Mouse (Mus musculus) gastrocnemius, adult 8-10 months (tissue): Measurements from ENCODE around the gene Get4. TPM values are rescaled to one million over a fixed set of nuclear protein-coding genes. Genes with fewer than 3 reads are reported as not detected.

ENCODE experiments used
- DNase-seq, 2 experiments: peaks; one replicate each; pipeline ENCODE4 v3.0.0; 2022; ENCODE audit warnings: low spot score in 2 of 2
- total RNA-seq, 4 experiments: library from RNA; stranded (reverse); gene quantifications; 2 replicates each; pipeline ENCODE4 v1.2.4; 2022

Get4 gene
- total RNA-seq, 4 experiments from 2014 or later, result 32.8 to 36.4 (median 34.1) TPM

DNA sequence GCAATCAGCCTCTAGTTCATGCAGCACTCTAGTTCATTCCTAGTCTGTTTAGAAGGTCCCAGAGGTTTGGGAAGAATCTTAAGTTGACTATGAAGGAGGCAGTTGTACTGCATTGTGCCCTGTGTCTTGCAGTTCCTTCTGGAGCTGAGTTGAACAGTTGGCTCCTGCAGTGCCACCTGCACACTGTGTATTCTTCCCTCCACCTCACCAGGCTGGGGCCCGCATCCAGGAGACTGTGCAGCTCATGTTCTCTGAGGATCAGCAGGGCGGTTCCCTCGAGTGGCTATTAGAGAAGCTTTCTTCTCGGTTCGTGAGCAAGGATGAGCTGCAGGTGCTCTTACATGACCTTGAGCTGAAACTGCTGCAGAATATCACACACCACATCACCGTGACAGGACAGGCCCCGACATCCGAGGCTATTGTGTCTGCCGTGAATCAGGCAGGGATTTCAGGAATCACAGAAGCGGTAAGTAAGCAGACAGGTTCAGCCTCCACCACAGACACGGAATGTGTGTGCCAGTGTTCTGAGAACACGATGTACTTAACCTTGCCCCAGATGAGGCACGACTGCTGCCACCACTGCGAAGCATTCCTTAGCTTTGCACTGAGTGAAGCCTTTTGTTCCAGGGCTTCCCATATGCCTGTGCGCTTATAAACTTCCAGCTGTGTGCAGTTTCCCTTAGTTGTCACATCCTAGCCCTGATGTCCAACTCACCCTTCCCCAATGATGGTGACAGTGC, 10.9 kb upstream of the Get4 start:
- no peak for DNase-seq

DNA sequence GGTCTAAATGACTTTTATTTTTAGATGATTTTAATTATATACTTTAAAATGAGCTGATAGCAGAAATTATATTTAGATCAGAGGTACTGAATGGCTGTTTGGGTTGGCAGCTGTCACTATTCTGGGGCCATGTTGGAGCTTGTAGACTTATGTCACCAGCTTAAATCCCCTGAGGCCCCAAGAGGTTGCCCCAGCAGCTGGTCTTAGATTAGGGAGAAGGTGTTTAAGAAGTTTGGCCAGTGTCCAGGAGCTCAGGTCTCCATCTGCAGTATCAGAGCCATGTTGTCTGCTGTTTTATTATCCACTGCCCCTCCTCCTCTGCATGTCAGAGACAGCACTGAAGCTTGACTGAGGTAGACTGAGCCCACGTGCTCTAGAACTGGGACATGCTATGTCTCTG, 8.7 kb upstream of the Get4 start:
- no peak for DNase-seq

DNA sequence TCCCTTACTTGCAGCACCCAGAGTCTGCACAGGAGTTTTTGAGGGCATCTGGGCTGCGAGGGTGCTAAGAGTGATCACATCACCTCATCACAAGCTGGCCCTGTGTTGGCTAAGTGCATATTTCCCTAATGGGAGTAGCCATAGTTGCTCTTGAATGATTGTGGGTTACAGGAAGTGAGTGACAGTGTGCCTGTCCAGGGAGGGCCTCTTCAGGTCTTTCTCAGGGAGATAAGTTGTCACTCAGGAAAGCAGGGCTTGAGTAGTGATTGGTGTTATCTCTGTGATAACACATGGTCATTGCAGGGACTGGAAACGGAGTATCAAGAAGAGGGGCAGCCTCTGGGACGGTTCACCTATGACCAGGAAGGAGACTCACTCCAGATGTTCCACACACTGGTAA, 4.4 kb upstream of the Get4 start:
- no peak for DNase-seq

DNA sequence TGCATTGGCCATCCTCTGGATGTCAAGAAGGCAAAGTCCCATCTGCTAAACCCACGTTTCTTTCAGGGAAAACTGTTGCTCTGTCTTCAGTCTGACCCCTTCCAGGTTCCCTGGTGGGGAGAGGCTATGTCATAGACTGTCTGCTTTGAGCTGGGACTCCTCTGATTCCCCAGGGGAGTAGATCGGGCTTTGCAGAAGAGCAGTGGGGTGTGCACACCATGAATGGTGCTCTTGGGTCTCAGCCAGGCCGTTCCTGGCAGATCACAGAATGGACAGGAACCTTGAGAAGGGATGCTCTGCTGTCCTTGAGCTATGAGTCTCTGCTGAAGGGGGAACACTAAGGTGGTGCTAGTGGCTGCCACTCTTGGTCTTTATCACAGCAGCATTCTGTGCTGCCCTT, 3.3 kb upstream of the Get4 start:
- no peak for DNase-seq

DNA sequence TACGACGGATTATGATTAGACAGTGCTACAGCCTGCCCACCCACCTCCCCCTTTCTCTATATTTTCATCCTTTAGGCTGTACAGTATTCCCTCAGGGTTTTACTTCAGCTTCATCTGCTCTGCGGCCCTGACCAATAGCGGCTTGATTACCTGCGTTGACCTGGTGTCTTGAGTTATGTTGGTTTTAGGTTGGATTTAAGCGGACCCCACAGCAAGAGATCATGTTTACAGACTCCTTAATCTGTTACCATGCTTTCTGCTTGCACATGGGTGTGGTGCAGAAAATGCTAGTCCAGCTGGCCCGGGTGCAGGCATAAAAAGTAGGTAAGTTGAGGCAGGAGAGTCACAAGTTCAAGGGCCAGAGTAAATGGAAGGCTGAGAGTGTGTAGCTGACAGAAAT, 845 bp upstream of the Get4 start:
- no peak for DNase-seq

DNA sequence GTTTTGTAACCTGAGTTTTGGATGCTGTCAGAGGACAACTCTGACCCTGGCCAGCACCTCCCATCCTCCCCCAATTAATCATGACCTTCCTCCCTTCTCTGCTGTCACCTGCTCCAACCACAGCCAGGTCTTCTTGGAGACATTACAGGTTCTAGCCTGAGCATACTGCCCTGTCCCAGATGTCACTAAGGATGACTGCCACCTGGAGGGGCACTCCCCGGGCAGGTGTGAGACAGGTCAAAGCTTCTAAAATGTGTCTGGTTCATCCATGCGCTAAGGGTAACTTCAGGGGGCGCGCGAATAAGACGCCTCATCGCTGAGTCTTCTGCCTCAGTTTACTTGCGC, 416 bp upstream of the Get4 start:
- no peak for DNase-seq

DNA sequence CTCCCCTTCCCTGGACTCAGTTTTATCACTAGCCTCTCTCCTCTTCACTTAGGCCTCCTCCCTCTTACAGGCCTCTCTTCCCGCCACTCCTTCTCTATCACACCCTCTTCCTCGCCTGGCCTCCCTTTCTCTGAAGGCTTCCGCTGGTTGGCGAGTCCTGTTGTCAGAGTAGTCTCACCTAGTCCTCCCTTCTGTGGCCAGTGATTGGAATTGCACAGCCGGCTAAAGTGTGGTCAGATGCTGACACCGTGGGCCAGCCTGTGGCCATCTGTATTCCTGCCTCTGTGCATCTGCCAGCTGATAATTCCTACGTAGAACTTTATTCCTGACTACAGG, 754 bp downstream of the Get4 start:
- no peak for DNase-seq

DNA sequence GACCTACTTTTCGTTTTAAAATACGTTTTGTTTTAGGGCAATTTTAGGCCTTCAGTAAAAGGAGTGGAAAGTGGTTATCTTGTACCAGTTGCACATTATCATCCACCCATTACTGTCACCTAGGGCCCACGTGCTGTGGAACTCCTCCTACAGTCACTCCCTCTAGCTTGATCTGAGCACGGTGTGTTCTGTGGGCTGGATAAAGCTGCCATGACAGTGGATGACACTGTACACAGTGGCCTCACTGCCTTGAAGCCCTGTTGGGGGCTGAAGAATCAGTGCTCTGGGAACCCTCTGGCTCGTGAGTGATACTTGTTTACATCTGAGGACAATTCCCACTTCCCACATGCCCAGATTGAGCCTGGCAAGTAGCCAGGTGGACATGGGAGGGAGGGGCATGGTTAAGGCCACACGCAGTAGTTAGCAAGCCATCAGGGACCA, 1.2 kb downstream of the Get4 start:
- peak in 1 of 2 experiments; percentile 19 for DNase-seq

DNA sequence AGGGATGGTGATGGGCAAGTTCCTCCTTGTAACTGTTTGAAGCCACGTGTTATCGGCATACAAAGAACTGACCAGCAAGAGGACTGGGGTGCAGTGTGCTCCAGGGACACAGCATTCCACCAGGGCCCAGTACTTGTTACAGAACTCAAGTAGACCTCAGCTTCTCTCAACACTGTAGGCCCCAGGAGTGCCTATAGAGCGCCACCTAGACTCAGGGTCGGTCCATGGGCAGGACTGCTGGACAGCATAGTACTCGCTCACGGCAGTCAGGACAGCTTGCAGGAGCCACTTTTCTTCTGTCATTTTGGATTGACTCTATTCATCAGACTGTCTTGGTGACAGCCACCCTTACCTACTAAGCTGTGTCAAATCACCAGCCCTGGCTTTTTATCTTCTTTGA, 2.8 kb downstream of the Get4 start:
- DNase-seq, result no peak

DNA sequence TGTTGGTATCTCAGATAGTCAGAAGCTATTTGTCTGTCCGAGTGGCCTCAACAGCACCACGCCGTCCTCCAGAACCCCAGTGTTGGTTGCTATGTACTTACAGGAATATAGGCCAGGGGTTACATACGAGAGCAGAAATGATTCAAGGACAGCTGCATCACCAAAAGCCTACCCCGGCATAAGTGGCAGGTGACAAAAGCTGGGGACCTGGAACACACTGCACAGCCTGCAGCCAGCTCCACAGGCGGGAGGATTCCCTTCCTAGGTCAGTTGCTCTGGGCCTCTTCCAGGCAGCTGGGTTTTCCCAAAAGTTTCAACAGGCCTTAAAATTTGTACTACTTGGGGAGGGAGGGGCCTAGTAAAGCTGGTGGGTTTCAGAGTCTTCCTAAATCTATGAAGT, 3.7 kb downstream of the Get4 start:
- DNase-seq, result no peak

DNA sequence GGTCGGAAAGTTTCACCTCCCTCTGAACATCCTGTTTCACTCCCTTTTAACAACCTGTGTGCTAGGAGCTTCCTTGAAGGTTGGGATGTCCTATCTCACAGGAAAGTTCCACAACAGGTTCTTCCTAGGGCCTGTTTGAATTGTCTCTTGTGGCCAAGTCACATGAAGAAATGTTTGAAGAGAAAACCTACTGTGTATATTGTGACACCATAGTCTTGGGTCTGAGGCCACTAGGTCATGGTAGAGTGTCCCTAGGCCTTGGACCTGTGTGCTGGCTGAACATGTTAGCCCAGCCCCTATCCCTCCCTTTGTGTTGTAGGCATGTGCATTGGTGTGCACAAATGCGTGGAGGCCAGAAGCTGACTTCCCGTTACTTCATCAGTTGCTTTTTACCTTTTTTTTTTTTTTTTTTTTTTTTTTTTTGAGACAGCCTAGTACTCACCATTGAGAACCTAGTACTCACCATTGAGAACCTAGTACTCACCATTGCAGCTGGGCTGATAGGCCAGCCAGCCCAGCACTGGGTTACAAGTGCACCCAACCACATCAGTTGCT, 4.2 kb downstream of the Get4 start:
- DNase-seq, result no peak

DNA sequence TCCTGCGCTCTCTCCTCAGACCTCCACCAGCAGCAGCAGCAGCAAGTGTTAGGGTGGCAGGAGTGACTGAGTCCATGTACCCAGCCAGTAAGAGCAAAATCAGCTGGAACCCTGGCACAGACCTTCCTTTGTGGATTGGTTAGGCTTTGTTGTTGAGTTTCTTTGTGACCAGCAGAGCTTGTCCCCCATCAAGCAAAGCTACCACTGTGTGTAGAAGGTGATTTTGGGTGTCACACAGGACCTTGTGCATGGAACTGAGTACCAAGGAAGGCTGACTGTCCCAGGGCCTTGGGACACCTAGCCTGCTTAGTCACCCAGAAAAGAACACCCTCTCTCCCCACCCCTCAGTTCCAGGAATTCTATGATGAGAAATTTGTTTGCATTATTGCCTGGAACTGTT, 5.1 kb downstream of the Get4 start:
- no peak for DNase-seq

DNA sequence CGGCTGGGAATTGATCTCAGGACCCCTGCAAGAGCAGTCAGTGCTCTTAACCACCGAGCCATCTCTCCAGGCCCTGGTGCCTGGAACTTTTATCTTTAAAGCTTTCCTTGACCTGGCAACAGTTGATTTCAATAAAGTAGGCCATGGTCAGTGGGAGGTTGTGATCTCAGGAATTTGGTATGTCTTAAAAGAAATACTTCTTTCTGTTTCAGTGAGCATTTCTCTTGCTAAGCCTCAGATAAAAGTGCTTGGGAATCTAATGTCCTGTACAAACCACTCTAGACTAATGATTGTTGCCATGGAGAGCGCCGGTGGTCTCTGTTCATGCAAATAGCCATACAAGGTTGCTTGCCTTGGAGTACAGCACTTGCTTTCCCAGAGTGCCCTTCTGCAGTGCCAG, 5.7 kb downstream of the Get4 start:
- DNase-seq, result no peak

DNA sequence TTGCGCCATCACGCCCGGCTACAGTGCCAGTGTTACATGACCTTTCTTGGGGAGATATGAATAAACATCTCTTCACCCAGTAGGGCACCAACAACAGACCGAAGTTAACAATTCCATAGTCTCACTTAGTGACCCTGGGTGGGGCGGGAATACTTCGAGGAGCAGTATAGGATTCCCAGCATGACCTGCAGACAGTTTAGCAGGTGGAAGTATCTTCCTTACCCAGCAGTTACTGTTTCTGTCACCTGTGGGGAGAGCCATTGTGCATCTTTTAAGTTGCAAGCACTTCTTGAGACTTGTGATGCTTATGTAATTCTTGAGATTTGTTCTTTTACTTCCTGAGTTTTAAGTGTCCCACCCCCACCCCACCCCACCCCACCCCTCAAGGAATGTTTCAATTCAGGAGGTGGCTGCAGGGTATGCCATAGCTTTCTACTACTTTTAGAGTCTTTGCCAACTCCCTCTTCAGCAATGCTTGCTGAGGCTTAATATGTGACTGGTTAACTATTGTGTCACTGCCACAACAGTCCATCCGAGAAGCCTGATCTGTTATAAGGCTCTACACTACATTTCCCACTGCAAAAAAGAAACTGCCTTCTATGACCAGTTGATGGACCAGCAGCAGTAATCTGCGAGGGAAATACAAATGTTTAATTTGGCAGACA, 6.4 kb downstream of the Get4 start:
- DNase-seq, result no peak

DNA sequence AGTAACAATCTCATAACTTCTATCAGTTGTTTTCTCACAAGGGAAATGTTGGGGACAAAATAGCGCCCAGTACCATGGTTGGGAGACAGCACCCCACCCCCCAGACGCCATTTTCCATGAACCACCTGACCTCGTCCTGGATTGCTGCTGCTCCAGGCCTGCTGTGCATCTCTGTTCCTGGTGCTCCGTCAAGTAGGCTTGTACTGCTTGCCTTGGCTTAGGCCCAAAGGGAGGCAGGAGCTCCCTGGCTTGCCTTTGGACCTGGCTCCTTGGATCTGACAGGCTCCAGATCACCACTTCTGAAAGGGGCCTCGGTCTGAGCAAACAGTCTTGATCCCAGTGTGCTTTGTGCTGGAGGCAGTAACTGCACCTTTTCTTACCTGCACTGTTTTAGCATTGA, 7.7 kb downstream of the Get4 start:
- no peak for DNase-seq

DNA sequence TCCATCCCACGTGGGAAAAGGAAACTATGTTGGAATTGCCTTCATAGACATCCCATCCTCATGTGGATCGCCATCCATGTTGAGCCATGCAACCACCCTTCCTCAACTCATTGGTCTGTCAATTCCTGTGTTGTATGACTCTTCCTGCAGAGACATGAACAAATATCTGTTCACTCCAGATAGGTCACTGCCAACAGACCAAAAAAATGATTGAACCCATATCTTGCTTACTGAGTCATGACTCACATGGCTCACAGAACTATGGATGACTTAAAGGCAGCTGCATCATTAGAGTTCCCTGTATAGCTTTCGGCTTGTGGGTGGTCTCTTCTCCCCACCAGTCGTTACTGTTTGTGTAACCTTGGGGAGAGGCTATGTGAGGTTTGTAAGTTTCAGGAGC, 9.3 kb downstream of the Get4 start:
- DNase-seq, result no peak

DNA sequence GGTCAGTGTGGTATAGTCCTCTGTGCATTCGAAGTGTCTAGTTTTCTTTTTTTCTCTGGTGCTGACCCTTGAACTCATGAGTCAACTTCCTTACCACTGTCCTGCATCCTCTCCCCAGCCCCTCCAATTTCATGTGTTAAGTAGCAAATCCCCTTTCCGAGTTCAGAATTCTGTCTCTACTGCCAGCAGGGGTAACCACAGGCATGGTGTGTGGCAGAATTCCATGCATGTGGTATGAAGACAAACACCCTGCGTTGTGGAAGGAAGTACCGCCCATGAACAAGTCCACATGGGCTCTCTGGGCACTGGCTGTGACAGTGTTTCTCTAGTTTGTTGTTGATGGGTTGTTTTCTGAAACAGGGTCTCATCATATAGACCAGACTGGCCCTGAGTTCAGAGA, 15.5 kb downstream of the Get4 start:
- DNase-seq, result no peak

DNA sequence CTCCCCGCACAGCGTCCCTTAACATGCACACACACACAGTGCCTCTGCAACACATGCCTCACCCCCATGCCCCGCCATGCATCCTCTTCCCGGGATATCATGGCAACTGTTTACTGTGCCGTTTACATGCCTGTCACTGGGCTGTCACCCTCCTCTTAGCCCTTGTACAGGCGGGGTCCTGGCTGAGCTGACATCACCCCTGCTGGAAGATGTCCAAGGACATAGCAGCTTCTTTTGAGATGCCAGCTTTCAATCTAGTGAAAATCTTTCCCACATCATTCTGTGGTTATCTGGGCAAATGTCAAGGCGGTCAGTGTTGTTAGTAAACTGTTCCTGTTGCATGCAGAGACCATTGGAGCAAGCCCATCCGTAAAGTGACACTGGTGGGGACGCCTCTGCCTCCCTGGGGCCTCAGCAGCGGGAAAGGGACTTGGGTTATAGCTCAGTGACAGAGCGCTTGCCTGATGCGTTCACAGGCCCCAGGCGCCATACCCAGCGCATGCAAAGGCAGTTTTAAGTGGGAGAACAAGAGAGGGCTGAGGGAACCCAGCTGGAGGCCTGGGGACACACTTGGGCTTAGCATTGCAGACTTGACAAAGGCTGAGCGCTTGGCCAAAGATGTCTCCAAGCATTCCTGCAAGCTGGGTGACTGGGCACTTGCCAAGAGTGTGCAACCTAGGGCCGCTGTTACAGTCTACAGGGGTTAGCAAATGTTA, 18.8 kb downstream of the Get4 start:
- DNase-seq, result no peak

DNA sequence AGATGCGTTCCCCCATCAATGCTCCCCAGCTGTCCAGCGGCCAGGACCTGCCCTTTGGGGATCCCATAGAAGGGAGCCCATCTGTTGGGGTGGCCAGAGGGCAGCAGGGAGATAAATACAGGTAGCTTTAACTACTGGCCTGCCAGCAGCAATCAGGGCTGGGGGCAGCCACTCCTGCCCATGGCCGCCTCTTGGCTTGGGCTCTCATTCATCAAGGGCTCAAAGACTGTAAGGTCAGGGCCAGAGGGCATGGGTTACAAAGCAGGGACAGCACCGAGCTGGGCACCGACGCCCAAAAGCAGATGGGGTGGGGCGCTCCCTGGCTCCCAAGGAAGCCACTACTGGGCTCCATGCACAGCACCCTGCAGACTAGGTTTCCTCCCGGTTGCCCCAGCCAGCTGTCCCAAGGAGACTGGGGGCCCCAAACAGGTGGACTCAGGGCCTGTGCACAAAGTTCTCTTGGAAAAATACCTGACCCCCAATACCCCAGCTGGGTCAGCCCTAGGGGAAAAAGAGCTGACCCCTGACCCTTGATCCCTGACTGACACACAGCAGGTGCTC, 19.9 kb downstream of the Get4 start:
- DNase-seq, result no peak

DNA sequence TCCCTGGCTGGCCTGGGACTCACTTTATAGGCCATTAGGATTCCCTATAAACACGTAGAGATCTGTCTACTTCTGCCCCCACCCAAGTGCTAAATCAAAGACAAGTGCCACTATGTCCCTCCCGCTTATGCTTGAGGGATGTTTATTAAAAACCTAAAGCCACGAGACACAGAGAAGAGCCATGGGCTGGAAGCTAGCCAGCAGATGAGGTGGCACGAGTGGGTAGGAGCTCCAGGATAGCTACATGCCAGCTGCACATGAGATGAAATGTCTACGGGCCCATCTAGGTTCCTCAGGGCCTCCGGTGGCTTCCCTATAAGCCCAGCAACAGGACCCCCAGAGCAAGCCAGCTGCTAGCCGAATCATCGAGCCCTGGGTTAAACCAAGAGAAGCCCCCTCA, 25.2 kb downstream of the Get4 start:
- no peak for DNase-seq

DNA sequence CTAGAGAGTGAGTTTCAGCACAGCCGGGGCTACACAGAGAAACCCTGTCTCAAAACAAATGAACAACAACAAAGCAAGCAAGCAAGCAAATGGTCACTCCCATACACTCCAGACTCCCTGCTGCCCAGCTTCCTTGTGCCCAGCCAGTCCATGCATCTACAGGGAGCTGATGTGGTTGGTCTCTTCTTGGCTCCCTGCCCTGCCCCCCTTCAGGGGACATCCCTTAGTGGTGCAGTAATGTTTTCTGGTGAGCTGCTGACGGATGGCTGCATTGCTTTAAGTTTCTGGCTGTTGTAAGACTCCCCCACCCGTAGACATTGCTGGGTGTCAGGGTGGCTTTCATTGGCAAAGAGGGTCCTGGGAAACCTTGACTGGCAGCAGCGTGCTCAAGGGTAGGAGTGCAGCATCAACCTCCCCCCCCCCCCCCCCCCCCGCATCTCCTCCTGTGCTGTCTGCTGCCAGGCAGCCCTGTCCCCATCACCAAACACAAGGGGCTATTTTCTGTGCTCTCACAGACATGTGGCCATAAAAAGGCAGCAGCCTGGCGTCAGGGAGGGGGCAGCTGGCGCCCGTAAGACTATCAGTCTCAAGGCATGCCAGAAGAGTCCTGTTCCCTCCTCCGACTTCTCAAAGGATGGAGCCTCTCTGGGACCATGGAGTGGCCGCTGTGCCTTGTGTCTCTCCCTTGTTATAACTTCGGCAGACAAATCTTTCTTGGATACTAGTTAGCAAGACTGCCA, 29.4 kb downstream of the Get4 start:
- no peak for DNase-seq

DNA sequence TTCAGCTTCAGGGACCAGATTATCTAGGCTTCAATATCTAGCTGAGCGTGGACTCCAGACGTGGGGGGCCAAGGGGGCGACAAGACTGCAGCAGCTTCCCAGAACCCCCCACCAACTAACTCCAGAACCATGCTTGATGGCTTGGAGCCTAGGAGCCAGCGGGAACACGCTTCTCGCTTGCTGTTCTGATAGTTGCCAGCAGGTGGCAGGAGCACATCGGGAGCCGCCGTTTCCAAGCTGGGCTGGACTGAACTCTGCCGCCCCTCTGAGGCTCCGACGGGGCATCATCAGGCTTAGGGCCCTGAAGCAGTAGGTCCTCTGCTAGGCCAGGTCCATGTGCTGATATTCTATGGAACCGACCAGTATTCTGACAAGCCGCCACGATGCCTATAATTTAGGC, 30.1 kb downstream of the Get4 start:
- DNase-seq, result peak; percentile 66 to 67
